Mouse (Mus musculus) neural tube, embryonic 11.5 days (tissue): ENCODE results near the gene Ssc5d. TPM values are rescaled to one million over a fixed set of nuclear protein-coding genes. Genes with fewer than 3 reads are reported as not detected.

Experiments used
- ATAC-seq: fragments of 200-750 bp; cut with Nextera tagmentation; 2 replicates; pipeline ENCODE4 v1.8.0; 2017; ENCODE audit warnings: moderate number of reproducible peaks, mild to moderate bottlenecking, moderate TSS enrichment, moderate library complexity; ENCODE audit not compliant: insufficient read depth, low FRiP score, low TSS enrichment
- DNase-seq: peaks from one replicate; pipeline ENCODE4 v3.0.0-alpha.2; 2015; ENCODE audit warnings: low spot score
- H3K27ac ChIP-seq: fragments of 300-500 bp; sonication (generic); 2 replicates; pipeline ENCODE4 v1.5.1; 2014; ENCODE audit warnings: low read depth, mild to moderate bottlenecking, low read length
- H3K27me3 ChIP-seq: fragments of 300-500 bp; sonication (generic); 2 replicates; pipeline ENCODE4 v1.6.1; 2014; ENCODE audit warnings: mild to moderate bottlenecking, low read length, mixed read lengths; ENCODE audit not compliant: control insufficient read depth, insufficient read depth
- H3K36me3 ChIP-seq: fragments of 300-500 bp; sonication (generic); 2 replicates; pipeline ENCODE4 v1.6.1; 2014; ENCODE audit warnings: mild to moderate bottlenecking, low read length, moderate library complexity, mixed read lengths; ENCODE audit not compliant: control insufficient read depth, insufficient read depth
- H3K4me1 ChIP-seq: fragments of 300-500 bp; sonication (generic); 2 replicates; pipeline ENCODE4 v1.6.1; 2014; ENCODE audit warnings: low read length, mixed read lengths; ENCODE audit not compliant: control insufficient read depth, insufficient read depth
- H3K4me2 ChIP-seq: fragments of 300-500 bp; sonication (generic); 2 replicates; pipeline ENCODE4 v1.6.1; 2014; ENCODE audit warnings: low read depth, mild to moderate bottlenecking, moderate library complexity
- H3K4me3 ChIP-seq: fragments of 300-500 bp; sonication (generic); 2 replicates; pipeline ENCODE4 v1.5.1; 2014; ENCODE audit warnings: low read depth, low read length
- H3K9ac ChIP-seq: fragments of 300-500 bp; sonication (generic); 2 replicates; pipeline ENCODE4 v1.6.1; 2014; ENCODE audit warnings: mild to moderate bottlenecking, low read length
- H3K9me3 ChIP-seq: fragments of 300-500 bp; sonication (generic); 2 replicates; pipeline ENCODE4 v1.6.1; 2016; ENCODE audit warnings: low read length; ENCODE audit not compliant: control insufficient read depth
- whole genome bisulfite sequencing: fragments of 180-500 bp; shearing (Covaris S2); extraction: QIAGEN DNeasy Blood & Tissue Kit; methylation state at CpG from one replicate; pipeline ENCODE4 v1.1.7; 2014; 5-methylcytosine and 5-hydroxymethylcytosine counted together
- polyA plus RNA-seq: library from polyadenylated mRNA; unstranded; fragments of >200 nt; fragmentation: Nextera tagmentation; extraction: Ambion mirVana; gene quantifications from 2 replicates; pipeline ENCODE4 v1.2.1, GENCODE M21; 2014

Ssc5d gene
- polyA plus RNA-seq, 1 experiment from 2014 or later = 3.3 TPM

GRCm38 (mm10) chr7:4948386-4948785, 22.8 kb downstream of the Ssc5d start:
- Histone ChIP-seq H3K9ac (no peak overlapping the region), H3K9me3 (no peaks in the 10 kb centered on the region), H3K27ac (no peak overlapping the region), H3K27me3 (no peaks in the 10 kb centered on the region), H3K4me3 (no peak overlapping the region), H3K4me1 (no peaks in the 10 kb centered on the region), H3K36me3 (no peaks in the 10 kb centered on the region; the same call in 1 of the 2 replicates), H3K4me2 (no peak overlapping the region)
- DNase-seq (no peak), ATAC-seq (no peak)
- 73% methylated on average over 6 of the region's 6 CpGs for WGBS

- Histone ChIP-seq H3K4me3 (no peak overlapping the region), H3K9ac (no peak overlapping the region), H3K9me3 (no peaks in the 10 kb centered on the region), H3K4me2 (no peak overlapping the region), H3K4me1 (no peaks in the 10 kb centered on the region), H3K27me3 (no peaks in the 10 kb centered on the region), H3K27ac (no peak overlapping the region), H3K36me3 (no peaks in the 10 kb centered on the region)
- ATAC-seq (no peak), DNase-seq (no peak)
- 88% methylated on average over 19 of the region's 19 CpGs for WGBS
Observed at GRCm38 (mm10) chr7:4950561-4951342, 25.2 kb downstream of the Ssc5d start.

- Histone ChIP-seq H3K9me3 (no peaks in the 10 kb centered on the region), H3K9ac (no peak overlapping the region), H3K4me2 (no peak overlapping the region), H3K4me3 (no peak overlapping the region), H3K4me1 (no peaks in the 10 kb centered on the region), H3K27me3 (no peaks in the 10 kb centered on the region), H3K36me3 (no peaks in the 10 kb centered on the region), H3K27ac (no peak overlapping the region)
- WGBS = 24% methylated on average over 10 of the region's 10 CpGs
- ATAC-seq (no peak), DNase-seq (no peak)
Observed at GRCm38 (mm10) chr7:4953815-4954445, 28.3 kb downstream of the Ssc5d start.

GRCm38 (mm10) chr7:4957361-4957760, 31.8 kb downstream of the Ssc5d start:
- H3K4me2 ChIP-seq = no peak overlapping the region
- H3K4me3 ChIP-seq = no peak overlapping the region
- 87% methylated on average over 10 of the region's 10 CpGs for WGBS
- H3K9me3 ChIP-seq = no peaks in the 10 kb centered on the region
- no peak overlapping the region for H3K27ac ChIP-seq
- no peaks in the 10 kb centered on the region for H3K27me3 ChIP-seq
- ATAC-seq = no peak
- H3K9ac ChIP-seq = no peak overlapping the region
- no peak for DNase-seq
- H3K4me1 ChIP-seq = no peaks in the 10 kb centered on the region
- H3K36me3 ChIP-seq = no peaks in the 10 kb centered on the region

- DNase-seq (no peak), ATAC-seq (no peak)
- Histone ChIP-seq H3K27me3 (no peaks in the 10 kb centered on the region), H3K4me2 (no peak overlapping the region), H3K9me3 (no peaks in the 10 kb centered on the region), H3K4me3 (no peak overlapping the region), H3K27ac (no peak overlapping the region), H3K4me1 (no peaks in the 10 kb centered on the region), H3K36me3 (no peaks in the 10 kb centered on the region), H3K9ac (no peak overlapping the region)
- 77% methylated on average over 5 of the region's 5 CpGs for WGBS
Observed at GRCm38 (mm10) chr7:4963527-4963926, 37.9 kb downstream of the Ssc5d start.

- H3K4me2 ChIP-seq = no peak within 1 kb of the TSS
- DNase-seq (peak; percentile 60), ATAC-seq (0 out of 2 replicates have a peak, but pooled peaks have one; percentile 20)
- H3K4me3 ChIP-seq = no peak within 1 kb of the TSS
- no peaks in the 10 kb centered on the region for H3K9me3 ChIP-seq
- WGBS = 4% methylated on average over 10 of the region's 10 CpGs
- H3K4me1 ChIP-seq = no peaks in the 10 kb centered on the region
- H3K9ac ChIP-seq = no peak within 1 kb of the TSS
- H3K27me3 ChIP-seq = no peaks in the 10 kb centered on the region
- no peak within 1 kb of the TSS for H3K27ac ChIP-seq
- H3K36me3 ChIP-seq = no peaks in the 10 kb centered on the region
Observed at GRCm38 (mm10) chr7:4964272-4964671, 38.7 kb downstream of the Ssc5d start, which contains the start of gene Sbk2. Sbk2 (minus strand) TSS chr7:4964406.

- Histone ChIP-seq H3K9ac (no peak overlapping the region), H3K4me1 (no peaks in the 10 kb centered on the region), H3K4me2 (no peak overlapping the region), H3K27me3 (no peaks in the 10 kb centered on the region), H3K4me3 (no peak overlapping the region), H3K9me3 (no peaks in the 10 kb centered on the region), H3K27ac (no peak overlapping the region), H3K36me3 (no peaks in the 10 kb centered on the region)
- ATAC-seq = no peak
- WGBS = 85% methylated on average over 5 of the region's 5 CpGs
- DNase-seq = no peak
Observed at GRCm38 (mm10) chr7:4964988-4965387, 39.4 kb downstream of the Ssc5d start.

- Histone ChIP-seq H3K4me3 (no peak within 1 kb of the TSS), H3K27ac (no peak within 1 kb of the TSS), H3K27me3 (no peaks in the 10 kb centered on the region), H3K9me3 (no peaks in the 10 kb centered on the region), H3K36me3 (no peaks in the 10 kb centered on the region), H3K4me2 (no peak within 1 kb of the TSS), H3K4me1 (no peaks in the 10 kb centered on the region), H3K9ac (no peak within 1 kb of the TSS)
- DNase-seq = no peak
- no peak for ATAC-seq
- WGBS = 44% methylated on average over 6 of the region's 6 CpGs
Observed at GRCm38 (mm10) chr7:4971068-4971467, 45.5 kb downstream of the Ssc5d start, which contains the start of gene Sbk3. Sbk3 (minus strand) TSS chr7:4971168.

- H3K4me2 ChIP-seq = no peak overlapping the region
- H3K9me3 ChIP-seq = no peaks in the 10 kb centered on the region; the same call in 1 of the 2 replicates
- H3K27me3 ChIP-seq = no peaks in the 10 kb centered on the region
- H3K4me1 ChIP-seq = no peaks in the 10 kb centered on the region
- H3K9ac ChIP-seq = no peak overlapping the region
- H3K4me3 ChIP-seq = no peak overlapping the region
- no peaks in the 10 kb centered on the region for H3K36me3 ChIP-seq
- 42% methylated on average over 7 of the region's 7 CpGs for WGBS
- ATAC-seq (no peak), DNase-seq (no peak)
- H3K27ac ChIP-seq = no peak overlapping the region
Observed at GRCm38 (mm10) chr7:4971710-4972109, 46.1 kb downstream of the Ssc5d start.
